9 mouse cellular contexts compared by ENCODE assay signal in the genomic region with DNA sequence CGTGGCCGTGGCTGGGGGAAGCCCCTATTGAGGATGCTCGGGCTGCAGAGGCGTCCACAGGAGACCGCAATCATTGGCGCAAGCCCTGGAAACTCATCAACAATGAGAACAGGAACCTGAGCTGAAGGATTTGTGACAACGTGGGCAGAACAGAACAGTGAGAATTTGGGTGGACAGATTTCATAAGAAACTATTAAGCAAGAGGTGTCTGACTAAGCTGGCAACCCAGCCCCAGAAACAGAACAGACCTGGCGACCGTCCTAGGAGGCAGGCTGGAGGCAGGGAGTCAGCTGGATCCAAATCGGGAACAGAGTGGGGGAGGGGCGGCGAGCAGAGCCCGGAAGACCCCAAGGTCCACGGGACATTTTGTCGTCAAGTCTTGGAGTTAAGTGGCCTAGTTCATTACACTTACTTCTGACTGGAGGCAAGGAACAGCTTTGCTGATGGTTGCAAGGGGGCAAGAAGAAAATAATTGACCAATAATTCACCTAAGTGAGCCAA. TPM values are rescaled to one million over a fixed set of nuclear protein-coding genes. Genes with fewer than 3 reads are reported as not detected.
DNase-seq lines count a peak whose midpoint lies in the region; ATAC-seq and TF ChIP-seq lines count a peak whose summit lies in the region.
"Had no signal": no experiment of that assay in that cellular context is flagged by ENCODE, and none has a peak within 500 bp of the region (broad histone marks: within the 10 kb centered on the region; RNA-seq: fewer than 3 reads in every experiment).

No protein-coding gene starts in this region.

- H3K9me3 ChIP-seq in intestine, postnatal 0 days (ENCODE audit: control insufficient read depth): no peaks in the 10 kb centered on the region
- H3K9me3 ChIP-seq in liver, embryonic 12.5 days (replicated peaks): no peaks in the 10 kb centered on the region

- peak; percentile 12 for DNase-seq in ovary, adult 18-20 months (ENCODE audit: low spot score)
- no peak for DNase-seq in ovary, postnatal 10 days (ENCODE audit: low spot score)
- DNase-seq in embryo, embryonic 11 days: peak; percentile 66
- DNase-seq in heart, adult 18-20 months: peak; percentile 81 to 83

- H3K4me3 ChIP-seq in intestine, postnatal 0 days (ENCODE audit: low read depth, low read length): no peak overlapping the region
- no peak overlapping the region for H3K4me3 ChIP-seq in liver, embryonic 12.5 days
- H3K4me3 ChIP-seq: megakaryocyte, embryonic 14.5 days had no signal

- peaks cover 7% of the 10 kb centered on the region for H3K27me3 ChIP-seq in intestine, postnatal 0 days (replicated peaks; ENCODE audit: control insufficient read depth, insufficient read depth, low read length)
- peaks cover 66% of the 10 kb centered on the region for H3K27me3 ChIP-seq in liver, embryonic 12.5 days (replicated peaks)

- no peak overlapping the region for H3K27ac ChIP-seq in intestine, postnatal 0 days (ENCODE audit: low read depth, low read length)
- no peak overlapping the region for H3K27ac ChIP-seq in liver, embryonic 12.5 days

- WGBS in intestine, postnatal 0 days: 19% methylated on average over 15 of the region's 15 CpGs
- 5% methylated on average over 15 of the region's 15 CpGs for WGBS in liver, embryonic 12.5 days (ENCODE audit: insufficient replicate concordance)

- no peak for ATAC-seq in intestine, postnatal 0 days
- ATAC-seq in liver, embryonic 12.5 days: no peak
- ATAC-seq in monocyte, adult 5-6 weeks (replicated peaks; ENCODE audit: insufficient number of reproducible peaks, low FRiP score, low TSS enrichment, poor library complexity, severe bottlenecking): peak; percentile 92
- ATAC-seq in megakaryocyte-erythroid progenitor cell, adult 5-6 weeks (replicated peaks; ENCODE audit: low FRiP score, low TSS enrichment, poor library complexity, severe bottlenecking): no peak

- peak overlapping the region; percentile 21; the same call in 1 of the 2 replicates for H3K4me2 ChIP-seq in intestine, postnatal 0 days (replicated peaks; ENCODE audit: low read depth)
- H3K4me2 ChIP-seq in liver, embryonic 12.5 days: peak overlapping the region; percentile 5; the same call in 1 of the 2 replicates

- no peak overlapping the region for H3K9ac ChIP-seq in intestine, postnatal 0 days (ENCODE audit: low read depth, low read length)
- H3K9ac ChIP-seq in liver, embryonic 12.5 days: no peak overlapping the region

- H3K36me3 ChIP-seq in intestine, postnatal 0 days (ENCODE audit: control insufficient read depth, insufficient read depth): no peaks in the 10 kb centered on the region
- no peaks in the 10 kb centered on the region for H3K36me3 ChIP-seq in liver, embryonic 12.5 days

- TF ChIP-seq CTCF in intestine, postnatal 0 days (IDR thresholded peaks at IDR 0.05; ENCODE audit: low read depth): no peak

- no peaks in the 10 kb centered on the region for H3K4me1 ChIP-seq in intestine, postnatal 0 days (replicated peaks; ENCODE audit: control insufficient read depth, insufficient read depth, low read length)
- H3K4me1 ChIP-seq in liver, embryonic 12.5 days: peaks cover 9% of the 10 kb centered on the region

RNA-seq across cellular contexts. Expression of a gene that starts 22.3 kb away (rescaled TPM):
- 10 to 100 TPM; 72.0 to 79.5 TPM for total RNA-seq in heart, adult 18-20 months (2021)
- 5.8 and 7.0 TPM in 2 replicates for polyA plus RNA-seq in intestine, postnatal 0 days (2015; fragmentation: Nextera tagmentation; extraction: Ambion mirVana)
- 7.6 and 8.0 TPM in 2 replicates for polyA plus RNA-seq in liver, embryonic 12.5 days (2016; fragmentation: Nextera tagmentation; extraction: Ambion mirVana)
- total RNA-seq in monocyte, adult 5-6 weeks (2017): 15.4 to 20.2 TPM (median 18.7 TPM) in 3 replicates
- total RNA-seq in megakaryocyte-erythroid progenitor cell, adult 5-6 weeks (2014; fragmentation: Nextera tagmentation): not detected in 2 replicates
- total RNA-seq in megakaryocyte-erythroid progenitor cell, adult 5-6 weeks (2017): not detected in 2 replicates

Comparison
In these comparisons a context has a peak if more than half of its experiments do, and no peak if none do; other contexts are left out.
1. RNA of a gene that starts 22.3 kb away (total RNA-seq): 72.0 to 79.5 TPM in heart, adult 18-20 months and 15.4 to 20.2 TPM in monocyte, adult 5-6 weeks; not detected in megakaryocyte-erythroid progenitor cell, adult 5-6 weeks; every median in the first group is over 10 times any median in the second.